11 mouse cellular contexts compared by ENCODE assay signal in genomic region chr11:3296056-3296455, GRCm38 (mm10). TPM values are rescaled to one million over a fixed set of nuclear protein-coding genes. Genes with fewer than 3 reads are reported as not detected.
DNase-seq lines count a peak whose midpoint lies in the region; ATAC-seq and TF ChIP-seq lines count a peak whose summit lies in the region.
"Had no signal": no experiment of that assay in that cellular context is flagged by ENCODE, and none has a peak within 500 bp of the region (broad histone marks: within the 10 kb centered on the region; RNA-seq: fewer than 3 reads in every experiment).

No protein-coding gene starts in this region.

- H3K4me1 ChIP-seq in E14TG2a.4 (replicated peaks; ENCODE audit: low read depth, low read length) = peaks cover 81% of the 10 kb centered on the region
- H3K4me1 ChIP-seq in embryonic facial prominence, embryonic 12.5 days = peaks cover 38% of the 10 kb centered on the region
- peaks cover 21% of the 10 kb centered on the region for H3K4me1 ChIP-seq in midbrain, embryonic 11.5 days (ENCODE audit: control insufficient read depth, insufficient read depth, low read length)
- peaks cover 27% of the 10 kb centered on the region for H3K4me1 ChIP-seq in lung, postnatal 0 days (ENCODE audit: insufficient read depth, low read depth, low read length)

- 0 out of 2 replicates have a peak overlapping the region, but pooled peaks have one; percentile 17 for H3K9ac ChIP-seq in embryonic facial prominence, embryonic 12.5 days
- no peak overlapping the region; the same call in 1 of the 2 replicates for H3K9ac ChIP-seq in midbrain, embryonic 11.5 days (ENCODE audit: low read length)
- H3K9ac ChIP-seq in lung, postnatal 0 days (replicated peaks; ENCODE audit: low read depth) = no peak overlapping the region

- no peak for ATAC-seq in embryonic facial prominence, embryonic 12.5 days (ENCODE audit: insufficient number of reproducible peaks, insufficient read depth, low FRiP score, low TSS enrichment)
- no peak for ATAC-seq in midbrain, embryonic 11.5 days (ENCODE audit: low FRiP score)
- no peak for ATAC-seq in lung, postnatal 0 days

- no peak for TF ChIP-seq EP300 in lung, postnatal 0 days (IDR thresholded peaks at IDR 0.05)

- DNase-seq in layer of hippocampus, adult 2 months (ENCODE audit: low spot score in 2 of 2) = no peak
- DNase-seq in layer of hippocampus, adult 9-10 months (ENCODE audit: low spot score) = no peak
- DNase-seq in midbrain, embryonic 11.5 days (ENCODE audit: low spot score, missing footprints) = peak; percentile 44
- no peak for DNase-seq in lung, postnatal 0 days (ENCODE audit: low spot score)
- DNase-seq in left cerebral cortex, postnatal 14 days (ENCODE audit: low spot score in 2 of 2) = no peak
- DNase-seq: cerebellum, postnatal 14 days; heart, postnatal 10 days; kidney, adult 2 months; right cerebral cortex, postnatal 14 days had no signal

- WGBS in embryonic facial prominence, embryonic 12.5 days = 72% methylated on average over 5 of the region's 5 CpGs
- WGBS in midbrain, embryonic 11.5 days = 76% methylated on average over 5 of the region's 5 CpGs
- WGBS in lung, postnatal 0 days = 41% methylated on average over 5 of the region's 5 CpGs

- intact Hi-C loops in left cerebral cortex, postnatal 14 days (cut with DNase I) = no loop called here

- H3K4me3 ChIP-seq in layer of hippocampus, adult 2 months = no peak overlapping the region
- peak overlapping the region; percentile 94 for H3K4me3 ChIP-seq in E14TG2a.4 (replicated peaks; ENCODE audit: low read length)
- no peak overlapping the region for H3K4me3 ChIP-seq in embryonic facial prominence, embryonic 12.5 days
- H3K4me3 ChIP-seq in midbrain, embryonic 11.5 days (ENCODE audit: low read depth, low read length) = no peak overlapping the region
- no peak overlapping the region for H3K4me3 ChIP-seq in lung, postnatal 0 days (ENCODE audit: low read depth, low read length)

- H3K36me3 ChIP-seq in E14TG2a.4 (ENCODE audit: insufficient read depth, low read length) = peaks cover 94% of the 10 kb centered on the region
- H3K36me3 ChIP-seq in embryonic facial prominence, embryonic 12.5 days = peaks cover 78% of the 10 kb centered on the region
- peaks cover 38% of the 10 kb centered on the region for H3K36me3 ChIP-seq in midbrain, embryonic 11.5 days (ENCODE audit: control insufficient read depth, insufficient read depth, low read length)
- H3K36me3 ChIP-seq in lung, postnatal 0 days (ENCODE audit: insufficient read depth, low read length) = peaks cover 18% of the 10 kb centered on the region; the same call in 1 of the 2 replicates

- H3K27ac ChIP-seq in layer of hippocampus, adult 2 months = peak overlapping the region; percentile 34; the same call in 1 of the 2 replicates
- no peak overlapping the region for H3K27ac ChIP-seq in embryonic facial prominence, embryonic 12.5 days
- H3K27ac ChIP-seq in midbrain, embryonic 11.5 days (ENCODE audit: low read depth, low read length) = no peak overlapping the region
- no peak overlapping the region for H3K27ac ChIP-seq in lung, postnatal 0 days (ENCODE audit: low read length)

- H3K4me2 ChIP-seq in embryonic facial prominence, embryonic 12.5 days (replicated peaks) = 0 out of 2 replicates have a peak overlapping the region, but pooled peaks have one; percentile 1
- H3K4me2 ChIP-seq in midbrain, embryonic 11.5 days = no peak overlapping the region
- no peak overlapping the region for H3K4me2 ChIP-seq in lung, postnatal 0 days (replicated peaks; ENCODE audit: low read depth, low read length)

- TF ChIP-seq CTCF in layer of hippocampus, adult 2 months (conservative IDR thresholded peaks at IDR 0.05) = no peak
- no peak for TF ChIP-seq CTCF in E14TG2a.4 (conservative IDR thresholded peaks at IDR 0.05; ENCODE audit: low read length)
- TF ChIP-seq CTCF in lung, postnatal 0 days (IDR thresholded peaks at IDR 0.05) = no peak

- no peaks in the 10 kb centered on the region for H3K27me3 ChIP-seq in E14TG2a.4 (ENCODE audit: insufficient read depth, low read length)
- no peaks in the 10 kb centered on the region for H3K27me3 ChIP-seq in embryonic facial prominence, embryonic 12.5 days
- H3K27me3 ChIP-seq in midbrain, embryonic 11.5 days (ENCODE audit: control insufficient read depth, insufficient read depth, low read length) = no peaks in the 10 kb centered on the region
- H3K27me3 ChIP-seq in lung, postnatal 0 days (replicated peaks; ENCODE audit: insufficient read depth, low read length) = no peaks in the 10 kb centered on the region

- H3K9me3 ChIP-seq in E14TG2a.4 (ENCODE audit: low read length) = no peaks in the 10 kb centered on the region
- no peaks in the 10 kb centered on the region for H3K9me3 ChIP-seq in embryonic facial prominence, embryonic 12.5 days
- no peaks in the 10 kb centered on the region for H3K9me3 ChIP-seq in midbrain, embryonic 11.5 days (ENCODE audit: control insufficient read depth, low read length)
- no peaks in the 10 kb centered on the region for H3K9me3 ChIP-seq in lung, postnatal 0 days (ENCODE audit: low read length)

RNA-seq across cellular contexts. Expression of gene Patz1, which starts 7.4 kb away (rescaled TPM):
- total RNA-seq in layer of hippocampus, adult 2 months (2021) = 10 to 100 TPM; 55.5 to 56.6 TPM
- 84.3 and 85.3 TPM in 2 replicates for polyA plus RNA-seq in embryonic facial prominence, embryonic 12.5 days (2016; fragmentation: Nextera tagmentation; extraction: Ambion mirVana)
- polyA plus RNA-seq in midbrain, embryonic 11.5 days (2014; fragmentation: Nextera tagmentation; extraction: Ambion mirVana) = 107 and 116 TPM in 2 replicates
- 22.9 and 23.2 TPM in 2 replicates for polyA plus RNA-seq in lung, postnatal 0 days (2015; fragmentation: Nextera tagmentation; extraction: Ambion mirVana)
- 10 to 100 TPM; 39.6 to 43.0 TPM for total RNA-seq in left cerebral cortex, postnatal 14 days (2021)

RNA-seq across cellular contexts. Expression of gene Drg1, which starts 29.8 kb away (rescaled TPM):
- 10 to 100 TPM; 91.7 to 98.9 TPM for total RNA-seq in layer of hippocampus, adult 2 months (2021)
- polyA plus RNA-seq in embryonic facial prominence, embryonic 12.5 days (2016; fragmentation: Nextera tagmentation; extraction: Ambion mirVana) = 217 and 229 TPM in 2 replicates
- 327 and 332 TPM in 2 replicates for polyA plus RNA-seq in midbrain, embryonic 11.5 days (2014; fragmentation: Nextera tagmentation; extraction: Ambion mirVana)
- 132 and 141 TPM in 2 replicates for polyA plus RNA-seq in lung, postnatal 0 days (2015; fragmentation: Nextera tagmentation; extraction: Ambion mirVana)
- total RNA-seq in left cerebral cortex, postnatal 14 days (2021) = 10 to 100 TPM; 89.7 to 91.4 TPM

RNA-seq across cellular contexts. Expression of gene Pik3ip1, which starts 34.1 kb away (rescaled TPM):
- 10 to 100 TPM; 35.9 to 41.5 TPM for total RNA-seq in layer of hippocampus, adult 2 months (2021)
- 12.4 and 15.1 TPM in 2 replicates for polyA plus RNA-seq in embryonic facial prominence, embryonic 12.5 days (2016; fragmentation: Nextera tagmentation; extraction: Ambion mirVana)
- polyA plus RNA-seq in midbrain, embryonic 11.5 days (2014; fragmentation: Nextera tagmentation; extraction: Ambion mirVana) = 10.5 and 12.1 TPM in 2 replicates
- 22.7 and 25.5 TPM in 2 replicates for polyA plus RNA-seq in lung, postnatal 0 days (2015; fragmentation: Nextera tagmentation; extraction: Ambion mirVana)
- total RNA-seq in left cerebral cortex, postnatal 14 days (2021) = 10 to 100 TPM; 25.7 to 26.5 TPM
